Mouse (Mus musculus): ENCODE results near the gene Arsb. TPM values are rescaled to one million over a fixed set of nuclear protein-coding genes. Genes with fewer than 3 reads are reported as not detected.

Gene Arsb
- total RNA-seq, 2 experiments from 2014 or later: 80.1 to 80.7 TPM

GRCm38 (mm10) chr13:93850674-93851073 is 79.2 kb downstream of the Arsb start:
- no peak for TF ChIP-seq CTCF (IDR thresholded peaks at IDR 0.05)
- DNase-seq (ENCODE audit: extremely low spot score in 1 of 2, low spot score in 2 of 2): no peak
- no peak overlapping the region for H3K27ac ChIP-seq
- intact Hi-C loops (cut with DNase I): no loop called here
- H3K4me3 ChIP-seq: no peak overlapping the region

GRCm38 (mm10) chr13:93852419-93853138 is 81.1 kb downstream of the Arsb start:
- Histone ChIP-seq H3K4me3 (no peak overlapping the region), H3K27ac (no peak overlapping the region)
- DNase-seq (ENCODE audit: extremely low spot score in 1 of 2, low spot score in 2 of 2): no peak
- no peak for TF ChIP-seq CTCF (IDR thresholded peaks at IDR 0.05)
- intact Hi-C loops (cut with DNase I): no loop called here

DNA sequence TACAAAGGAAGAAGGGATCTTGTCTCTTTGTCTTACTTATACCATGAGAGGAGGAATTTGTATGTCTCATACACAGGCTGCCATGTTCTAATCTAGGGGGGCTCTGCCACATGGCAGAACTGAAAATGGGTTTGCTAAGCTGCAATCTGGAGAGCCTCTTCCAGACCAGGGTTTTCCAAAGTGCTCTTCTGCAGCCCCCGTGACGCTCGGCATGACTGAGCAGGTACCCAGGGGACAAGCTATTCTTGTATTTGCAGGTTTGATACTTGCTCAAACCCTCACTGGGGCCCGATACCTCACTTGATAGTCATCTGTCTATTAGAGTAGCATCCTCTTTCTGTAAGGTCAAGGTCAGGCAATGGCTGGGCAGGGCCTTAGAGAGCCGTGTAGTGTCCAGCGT is 82.3 kb downstream of the Arsb start:
- intact Hi-C loops (cut with DNase I): no loop called here
- Histone ChIP-seq H3K27ac (no peak overlapping the region), H3K4me3 (no peak overlapping the region)
- DNase-seq (ENCODE audit: extremely low spot score in 1 of 2, low spot score in 2 of 2): no peak
- TF ChIP-seq CTCF (IDR thresholded peaks at IDR 0.05): no peak

DNA sequence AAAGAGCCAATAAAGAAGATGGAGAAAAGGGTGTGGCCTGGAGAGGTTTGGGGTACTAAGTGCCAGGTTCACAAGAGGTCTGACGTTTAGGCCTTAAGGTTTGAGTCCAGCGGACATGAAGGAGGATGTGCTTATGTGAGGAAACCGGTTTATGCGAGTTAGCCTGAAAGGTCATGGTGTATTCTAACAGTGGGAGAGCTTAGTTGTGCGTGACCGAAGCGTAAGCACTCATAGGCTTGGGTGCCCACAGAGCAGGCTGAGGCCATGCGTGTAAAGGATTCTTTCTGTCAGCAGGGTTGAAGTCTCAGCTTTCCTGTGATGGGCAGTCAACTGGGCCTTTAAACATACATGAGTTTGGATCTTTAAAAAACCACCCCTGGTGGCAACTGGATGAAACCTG is 82.9 kb downstream of the Arsb start:
- no peak for DNase-seq (ENCODE audit: extremely low spot score in 1 of 2, low spot score in 2 of 2)
- TF ChIP-seq CTCF (IDR thresholded peaks at IDR 0.05): no peak
- intact Hi-C loops (cut with DNase I): no loop called here
- Histone ChIP-seq H3K4me3 (no peak overlapping the region), H3K27ac (no peak overlapping the region)

GRCm38 (mm10) chr13:93854966-93855562 is 83.6 kb downstream of the Arsb start:
- TF ChIP-seq CTCF (IDR thresholded peaks at IDR 0.05): no peak
- intact Hi-C loops (cut with DNase I): no loop called here
- no peak overlapping the region for H3K27ac ChIP-seq
- no peak for DNase-seq (ENCODE audit: extremely low spot score in 1 of 2, low spot score in 2 of 2)
- H3K4me3 ChIP-seq: no peak overlapping the region

DNA sequence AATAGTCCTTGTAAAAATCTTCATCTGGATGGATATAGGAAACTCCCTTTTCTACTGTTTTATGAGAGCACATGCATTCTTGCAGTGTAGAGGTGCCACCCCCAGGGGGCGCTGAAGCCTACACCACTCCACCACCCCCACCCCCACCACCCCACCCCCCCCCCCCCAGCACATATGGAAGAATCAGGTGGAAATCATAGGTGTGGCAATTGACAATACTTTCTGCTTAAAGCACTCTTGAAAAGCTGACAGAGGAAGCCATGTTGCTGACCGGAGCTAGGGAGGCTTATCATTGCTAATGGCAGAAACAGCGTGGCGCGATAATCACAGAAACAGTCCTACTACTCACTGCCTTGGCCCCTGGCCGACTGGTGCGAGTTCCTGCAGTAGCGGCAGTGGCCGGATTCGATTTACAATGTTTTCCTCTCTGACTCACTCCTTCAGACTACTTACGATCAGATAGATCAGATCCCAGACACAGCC is 84.3 kb downstream of the Arsb start:
- Histone ChIP-seq H3K27ac (no peak overlapping the region), H3K4me3 (no peak overlapping the region)
- no peak for DNase-seq (ENCODE audit: extremely low spot score in 1 of 2, low spot score in 2 of 2)
- intact Hi-C loops (cut with DNase I): no loop called here
- peak; percentile 38 for TF ChIP-seq CTCF (IDR thresholded peaks at IDR 0.05)

DNA sequence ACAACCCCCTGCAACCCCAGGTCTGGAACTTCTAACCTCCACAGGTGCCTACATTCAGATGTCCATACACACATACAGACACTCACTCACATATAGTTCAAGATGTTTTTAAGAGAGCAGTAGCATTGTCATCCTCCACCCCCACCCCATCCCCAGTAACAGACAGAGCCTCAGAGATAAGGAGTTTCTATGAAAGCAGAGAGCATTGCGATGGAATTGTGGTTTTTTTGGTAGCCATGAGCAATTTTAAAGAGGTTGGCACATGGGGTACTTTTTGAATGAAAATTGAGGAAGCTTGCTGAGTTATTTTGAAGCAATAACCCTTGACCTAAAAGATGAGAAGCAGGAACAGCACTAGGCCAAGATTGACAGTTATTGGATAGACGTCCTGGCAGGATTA is 89.8 kb downstream of the Arsb start:
- intact Hi-C loops (cut with DNase I): no loop called here
- Histone ChIP-seq H3K4me3 (no peak overlapping the region), H3K27ac (no peak overlapping the region)
- no peak for TF ChIP-seq CTCF (IDR thresholded peaks at IDR 0.05)
- no peak for DNase-seq (ENCODE audit: extremely low spot score in 1 of 2, low spot score in 2 of 2)

DNA sequence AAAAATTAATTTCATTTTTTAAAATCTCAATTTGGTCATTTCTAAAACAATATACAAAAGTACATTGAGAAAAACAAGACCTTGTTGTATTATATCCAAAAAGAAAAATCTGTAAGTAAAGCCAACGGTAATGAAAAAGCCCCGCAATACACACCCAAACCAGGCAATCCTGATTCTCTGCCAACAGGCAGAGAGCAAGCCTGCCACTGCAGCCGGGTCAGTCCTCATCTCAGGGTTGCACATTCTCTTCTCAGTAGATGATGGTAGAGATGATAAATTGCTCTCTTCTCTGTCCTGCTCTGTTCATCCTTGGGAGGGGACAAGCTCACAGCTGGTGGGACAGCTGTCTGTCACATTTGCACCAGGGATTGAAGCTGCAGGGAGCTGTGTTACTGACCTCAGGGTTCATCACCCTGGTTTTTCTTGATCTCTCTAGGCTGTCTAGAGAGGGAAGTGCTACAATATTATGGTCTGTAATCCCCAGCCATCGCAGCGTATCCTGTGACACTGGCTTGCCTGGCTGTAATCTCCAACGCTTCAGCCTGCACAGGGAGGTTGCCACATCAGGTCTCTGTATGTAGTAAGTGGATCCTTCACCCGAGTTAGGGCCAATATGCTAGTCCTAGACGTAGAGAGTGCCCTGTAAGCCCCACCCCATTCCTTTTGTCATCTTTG is 92.8 kb downstream of the Arsb start:
- Histone ChIP-seq H3K4me3 (no peak overlapping the region), H3K27ac (no peak overlapping the region)
- TF ChIP-seq CTCF (IDR thresholded peaks at IDR 0.05): no peak
- intact Hi-C loops (cut with DNase I): no loop called here
- DNase-seq (ENCODE audit: extremely low spot score in 1 of 2, low spot score in 2 of 2): no peak

GRCm38 (mm10) chr13:93866638-93867037 is 95.2 kb downstream of the Arsb start:
- intact Hi-C loops (cut with DNase I): no loop called here
- TF ChIP-seq CTCF (IDR thresholded peaks at IDR 0.05): no peak
- DNase-seq (ENCODE audit: extremely low spot score in 1 of 2, low spot score in 2 of 2): no peak
- H3K4me3 ChIP-seq: no peak overlapping the region
- H3K27ac ChIP-seq: no peak overlapping the region

- DNase-seq (ENCODE audit: extremely low spot score in 1 of 2, low spot score in 2 of 2): peak in 1 of 2 experiments; percentile 18
- peak overlapping the region; percentile 51; the same call in 1 of the 2 replicates for H3K27ac ChIP-seq
- intact Hi-C loops (cut with DNase I): no loop called here
- TF ChIP-seq CTCF (IDR thresholded peaks at IDR 0.05): no peak
- no peak overlapping the region for H3K4me3 ChIP-seq
Measured at GRCm38 (mm10) chr13:93871681-93872080, 100.3 kb downstream of the Arsb start.

DNA sequence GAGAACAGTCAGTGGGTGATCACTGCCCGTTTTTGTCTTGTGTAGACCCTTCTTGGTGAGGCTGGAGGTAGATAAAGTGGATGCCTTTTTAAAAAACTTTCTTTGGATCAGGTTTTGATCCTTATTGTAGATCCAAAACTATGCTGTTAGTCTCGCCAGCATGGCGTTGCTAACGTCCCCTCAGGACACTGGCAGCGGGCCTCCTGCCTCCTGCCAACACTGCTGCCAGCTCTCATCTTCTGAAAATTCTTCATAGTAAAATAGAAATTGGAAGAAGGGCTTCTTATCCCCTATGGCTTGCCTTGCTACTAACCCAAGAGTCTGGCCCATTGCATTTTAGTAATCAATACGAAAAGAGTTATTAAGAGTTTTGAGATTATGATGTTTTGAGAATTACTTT is 101.2 kb downstream of the Arsb start:
- intact Hi-C loops (cut with DNase I): no loop called here
- DNase-seq (ENCODE audit: extremely low spot score in 1 of 2, low spot score in 2 of 2): no peak
- Histone ChIP-seq H3K4me3 (no peak overlapping the region), H3K27ac (no peak overlapping the region)
- TF ChIP-seq CTCF (IDR thresholded peaks at IDR 0.05): no peak

DNA sequence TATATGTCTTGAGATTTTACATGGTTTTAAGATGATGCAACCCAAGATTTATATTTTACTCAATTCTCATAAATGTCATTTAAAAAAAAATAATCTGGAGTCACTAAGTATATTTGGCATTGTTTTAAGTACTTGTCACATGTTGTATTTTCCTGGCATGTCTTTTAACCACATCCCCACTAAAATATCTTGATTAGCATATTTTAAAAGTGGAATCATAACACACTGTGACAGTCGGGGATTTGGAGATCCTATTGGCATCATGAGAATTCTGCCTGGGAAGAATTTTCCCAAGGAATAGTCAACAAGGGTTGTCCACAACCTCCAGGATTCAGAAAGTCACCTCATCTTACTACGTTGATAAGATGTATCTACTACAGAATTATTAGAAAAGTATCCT is 106.5 kb downstream of the Arsb start:
- no peak overlapping the region for H3K27ac ChIP-seq
- H3K4me3 ChIP-seq: no peak overlapping the region
- intact Hi-C loops (cut with DNase I): no loop called here
- no peak for DNase-seq (ENCODE audit: extremely low spot score in 1 of 2, low spot score in 2 of 2)
- TF ChIP-seq CTCF (IDR thresholded peaks at IDR 0.05): no peak

Data from left cerebral cortex, adult 2 months (tissue).